Comparison of ENCODE assay signal across 7 mouse cellular contexts in the genomic region with DNA sequence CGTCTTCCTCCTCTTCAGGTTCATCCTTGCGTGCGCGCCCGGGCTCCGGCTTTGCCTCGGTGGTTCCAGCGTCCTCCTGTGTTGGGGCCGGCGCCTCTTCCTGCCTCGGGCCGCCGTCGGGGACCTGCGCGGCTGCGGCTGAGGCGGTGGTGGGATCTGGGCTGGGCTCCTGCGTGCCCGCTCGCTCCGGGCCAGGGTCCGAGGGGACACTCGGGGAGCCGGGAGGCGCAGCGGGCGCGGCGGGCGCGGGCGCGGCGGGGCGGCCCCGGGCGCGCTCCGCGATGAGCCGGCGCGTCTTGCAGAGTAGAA. TPM values are rescaled to one million over a fixed set of nuclear protein-coding genes. Genes with fewer than 3 reads are reported as not detected.
DNase-seq lines count a peak whose midpoint lies in the region; ATAC-seq and TF ChIP-seq lines count a peak whose summit lies in the region.

No protein-coding gene starts in this region.

- no peak for ATAC-seq in embryonic facial prominence, embryonic 13.5 days (ENCODE audit: insufficient number of reproducible peaks, insufficient read depth, low FRiP score, low TSS enrichment, low read depth)
- peak; percentile 15; the same call in 1 of the 2 replicates for ATAC-seq in hindbrain, embryonic 14.5 days (ENCODE audit: low FRiP score)
- ATAC-seq in midbrain, embryonic 16.5 days: peak; percentile 11; the same call in 1 of the 2 replicates

- H3K9ac ChIP-seq in liver, adult 2 months (ENCODE audit: low read depth, low read length): no peak overlapping the region
- H3K9ac ChIP-seq in embryonic facial prominence, embryonic 13.5 days: peak overlapping the region; percentile 78
- peak overlapping the region; percentile 97 for H3K9ac ChIP-seq in hindbrain, embryonic 14.5 days
- H3K9ac ChIP-seq in midbrain, embryonic 16.5 days (ENCODE audit: low read depth, low read length): peak overlapping the region; percentile 100

- no peaks in the 10 kb centered on the region for H3K36me3 ChIP-seq in liver, adult 2 months (ENCODE audit: control insufficient read depth, insufficient read depth, low read length)
- H3K36me3 ChIP-seq in embryonic facial prominence, embryonic 13.5 days: no peaks in the 10 kb centered on the region
- H3K36me3 ChIP-seq in hindbrain, embryonic 14.5 days (replicated peaks; ENCODE audit: control insufficient read depth, insufficient read depth): peaks cover 3% of the 10 kb centered on the region; the same call in 1 of the 2 replicates
- no peaks in the 10 kb centered on the region for H3K36me3 ChIP-seq in midbrain, embryonic 16.5 days (ENCODE audit: control insufficient read depth, insufficient read depth, low read length)

- peaks cover 2% of the 10 kb centered on the region; the same call in 1 of the 2 replicates for H3K4me1 ChIP-seq in liver, adult 2 months (ENCODE audit: control insufficient read depth, insufficient read depth, low read length)
- peaks cover 28% of the 10 kb centered on the region for H3K4me1 ChIP-seq in embryonic facial prominence, embryonic 13.5 days
- peaks cover 32% of the 10 kb centered on the region for H3K4me1 ChIP-seq in hindbrain, embryonic 14.5 days (replicated peaks; ENCODE audit: control insufficient read depth, insufficient read depth, low read length)
- peaks cover 43% of the 10 kb centered on the region for H3K4me1 ChIP-seq in midbrain, embryonic 16.5 days (ENCODE audit: control insufficient read depth, insufficient read depth, low read length)

- H3K27ac ChIP-seq in liver, adult 2 months (replicated peaks; ENCODE audit: insufficient read depth, low read depth, low read length): no peak overlapping the region
- no peak overlapping the region for H3K27ac ChIP-seq in embryonic facial prominence, embryonic 13.5 days
- peak overlapping the region; percentile 92 for H3K27ac ChIP-seq in hindbrain, embryonic 14.5 days
- peak overlapping the region; percentile 95 for H3K27ac ChIP-seq in midbrain, embryonic 16.5 days (ENCODE audit: low read length)

- H3K9me3 ChIP-seq in embryonic facial prominence, embryonic 13.5 days: no peaks in the 10 kb centered on the region
- H3K9me3 ChIP-seq in hindbrain, embryonic 14.5 days (ENCODE audit: control insufficient read depth, low read length): no peaks in the 10 kb centered on the region
- no peaks in the 10 kb centered on the region for H3K9me3 ChIP-seq in midbrain, embryonic 16.5 days (replicated peaks; ENCODE audit: control insufficient read depth, low read length, poor library complexity, severe bottlenecking)

- peak overlapping the region; percentile 96 for H3K4me2 ChIP-seq in embryonic facial prominence, embryonic 13.5 days
- peak overlapping the region; percentile 96 for H3K4me2 ChIP-seq in hindbrain, embryonic 14.5 days (replicated peaks)
- peak overlapping the region; percentile 98 for H3K4me2 ChIP-seq in midbrain, embryonic 16.5 days (ENCODE audit: low read length)

- no peak for DNase-seq in liver, adult 2 months (ENCODE audit: extremely low read depth, low read depth, low spot score)
- DNase-seq in liver: no peak
- DNase-seq in hindbrain, embryonic 14.5 days (ENCODE audit: low spot score): no peak
- DNase-seq in adrenal gland, adult (ENCODE audit: inconsistent age in 2 of 2, low spot score in 1 of 2): no peak
- DNase-seq in spleen, adult 18-20 months: no peak

- H3K4me3 ChIP-seq in liver, adult 2 months (ENCODE audit: insufficient read depth, low read depth, low read length): peak overlapping the region; percentile 68; the same call in 1 of the 2 replicates
- peak overlapping the region; percentile 62 for H3K4me3 ChIP-seq in embryonic facial prominence, embryonic 13.5 days
- peak overlapping the region; percentile 90 for H3K4me3 ChIP-seq in hindbrain, embryonic 14.5 days (replicated peaks; ENCODE audit: low read length)
- H3K4me3 ChIP-seq in midbrain, embryonic 16.5 days (ENCODE audit: low read depth, low read length): peak overlapping the region; percentile 90

- no peak for TF ChIP-seq CTCF in liver, adult 2 months (IDR thresholded peaks at IDR 0.05; ENCODE audit: low read depth, low read length)

- 6% methylated on average over 42 of the region's 44 CpGs for WGBS in liver, adult 2 months
- whole genome bisulfite sequencing in embryonic facial prominence, embryonic 13.5 days: under 1% methylated on average over 42 of the region's 44 CpGs
- 2% methylated on average over 35 of the region's 44 CpGs for WGBS in hindbrain, embryonic 14.5 days
- under 1% methylated on average over 38 of the region's 44 CpGs for WGBS in midbrain, embryonic 16.5 days

- TF ChIP-seq POLR2A in liver, adult 2 months (IDR thresholded peaks at IDR 0.05; ENCODE audit: extremely low read depth, insufficient read depth, low read length): no peak

- peaks cover 21% of the 10 kb centered on the region for H3K27me3 ChIP-seq in liver, adult 2 months (ENCODE audit: control insufficient read depth, insufficient read depth, low read length)
- peaks cover 60% of the 10 kb centered on the region for H3K27me3 ChIP-seq in embryonic facial prominence, embryonic 13.5 days
- H3K27me3 ChIP-seq in hindbrain, embryonic 14.5 days (ENCODE audit: control insufficient read depth, insufficient read depth, low read length): no peaks in the 10 kb centered on the region
- H3K27me3 ChIP-seq in midbrain, embryonic 16.5 days (ENCODE audit: control insufficient read depth, insufficient read depth, low read depth, low read length): no peaks in the 10 kb centered on the region; the same call in none of the 2 replicates

- no peaks in the 10 kb centered on the region for H3K79me2 ChIP-seq in liver, adult 2 months (ENCODE audit: control insufficient read depth, insufficient read depth, low read length)

RNA-seq across cellular contexts. Expression of a gene that starts 1.2 kb away (rescaled TPM):
- 0.07 and 0.09 TPM in 2 replicates for total RNA-seq in liver, adult 2 months (2014; rRNA removed)
- 0.15 and 0.16 TPM in 2 replicates for polyA plus RNA-seq in liver, adult 2 months (2012; rRNA removed)
- polyA plus RNA-seq in embryonic facial prominence, embryonic 13.5 days (2015; fragmentation: Nextera tagmentation; extraction: Ambion mirVana): 2.4 and 2.5 TPM in 2 replicates
- polyA plus RNA-seq in hindbrain, embryonic 14.5 days (2014; fragmentation: Nextera tagmentation; extraction: Ambion mirVana): 23.3 and 28.0 TPM in 2 replicates
- 20.8 TPM in 2 replicates for polyA plus RNA-seq in midbrain, embryonic 16.5 days (2015; fragmentation: Nextera tagmentation; extraction: Ambion mirVana)

RNA-seq across cellular contexts. Expression of a gene that starts 40.6 kb away (rescaled TPM):
- 178 TPM in 2 replicates for total RNA-seq in liver, adult 2 months (2014; rRNA removed)
- polyA plus RNA-seq in liver, adult 2 months (2012; rRNA removed): 1,040 and 1,373 TPM in 2 replicates
- polyA plus RNA-seq in embryonic facial prominence, embryonic 13.5 days (2015; fragmentation: Nextera tagmentation; extraction: Ambion mirVana): 44.9 and 48.0 TPM in 2 replicates
- 33.3 and 33.5 TPM in 2 replicates for polyA plus RNA-seq in hindbrain, embryonic 14.5 days (2014; fragmentation: Nextera tagmentation; extraction: Ambion mirVana)
- 19.3 and 22.3 TPM in 2 replicates for polyA plus RNA-seq in midbrain, embryonic 16.5 days (2015; fragmentation: Nextera tagmentation; extraction: Ambion mirVana)

Comparison
In these comparisons a context has a peak if more than half of its experiments do, and no peak if none do; other contexts are left out.
1. H3K27ac ChIP-seq: peak in hindbrain, embryonic 14.5 days (single experiment) and midbrain, embryonic 16.5 days (single experiment); none in liver, adult 2 months (single experiment) and embryonic facial prominence, embryonic 13.5 days (single experiment).
2. RNA of a gene that starts 40.6 kb away (polyA plus RNA-seq): 1,040 to 1,373 TPM in liver, adult 2 months; 44.9 to 48.0 TPM in embryonic facial prominence, embryonic 13.5 days, 33.3 to 33.5 TPM in hindbrain, embryonic 14.5 days and 19.3 to 22.3 TPM in midbrain, embryonic 16.5 days; every median in the first group is over 10 times any median in the second.
3. Peak in every context shown above with its lines, with median percentiles within 50 percentile points of each other: H3K4me3 ChIP-seq and H3K4me2 ChIP-seq.